Mouse (Mus musculus) CD4-positive, CD25-positive, alpha-beta regulatory T cell, adult 4 months (primary cell): ENCODE data around the gene Creg1. TPM values are rescaled to one million over a fixed set of nuclear protein-coding genes. Genes with fewer than 3 reads are reported as not detected.

ENCODE experiments used
- ATAC-seq: one replicate; pipeline ENCODE4 v1.8.0; 2017
- polyA plus RNA-seq, 2 experiments: library from polyadenylated mRNA; unstranded; fragments of 100-300 nt; shearing (Covaris generic); gene quantifications; one replicate each; pipeline ENCODE4 v1.2.1; 2017

Gene Creg1
- polyA plus RNA-seq = 10 to 100 TPM; 17.4 to 25.9 TPM

- ATAC-seq = peak; percentile 98
These were observed at the start of gene Creg1 for GRCm38 (mm10) chr1:165763635-165764372. TSS of gene Creg1 (plus strand) at chr1:165763746.

GRCm38 (mm10) chr1:165713798-165714197, 49.7 kb upstream of the Creg1 start:
- no peak for ATAC-seq

- ATAC-seq = no peak
These were observed 47.1 kb upstream of the Creg1 start for GRCm38 (mm10) chr1:165716426-165716825.

GRCm38 (mm10) chr1:165717711-165718542, 45.6 kb upstream of the Creg1 start:
- peak; percentile 65 for ATAC-seq

GRCm38 (mm10) chr1:165718543-165719105, 44.9 kb upstream of the Creg1 start:
- peak; percentile 15 for ATAC-seq

GRCm38 (mm10) chr1:165722531-165723123, 40.9 kb upstream of the Creg1 start:
- ATAC-seq = peak; percentile 65

GRCm38 (mm10) chr1:165724219-165725033, 39.1 kb upstream of the Creg1 start:
- no peak for ATAC-seq

- no peak for ATAC-seq
These were observed 38.4 kb upstream of the Creg1 start for GRCm38 (mm10) chr1:165725039-165725644.

- ATAC-seq = no peak
These were observed 36.6 kb upstream of the Creg1 start for GRCm38 (mm10) chr1:165726986-165727385.

GRCm38 (mm10) chr1:165728057-165728639, 35.4 kb upstream of the Creg1 start:
- no peak for ATAC-seq

GRCm38 (mm10) chr1:165730129-165730528, 33.4 kb upstream of the Creg1 start:
- ATAC-seq = peak; percentile 41

- ATAC-seq = no peak
These were observed 32.0 kb upstream of the Creg1 start for GRCm38 (mm10) chr1:165731553-165731952.

- ATAC-seq = no peak
These were observed 28.7 kb upstream of the Creg1 start for GRCm38 (mm10) chr1:165734840-165735239.

- peak; percentile 100 for ATAC-seq
These were observed 27.4 kb upstream of the Creg1 start for GRCm38 (mm10) chr1:165735826-165736818.

- ATAC-seq = no peak
These were observed 26.1 kb upstream of the Creg1 start for GRCm38 (mm10) chr1:165737451-165737850.

- no peak for ATAC-seq
These were observed 25.7 kb upstream of the Creg1 start for GRCm38 (mm10) chr1:165737867-165738266.

- ATAC-seq = no peak
These were observed 24.6 kb upstream of the Creg1 start for GRCm38 (mm10) chr1:165738985-165739384.

- no peak for ATAC-seq
These were observed 21.6 kb upstream of the Creg1 start for GRCm38 (mm10) chr1:165741989-165742388.

GRCm38 (mm10) chr1:165748053-165748452, 15.5 kb upstream of the Creg1 start:
- no peak for ATAC-seq

- no peak for ATAC-seq
These were observed 12.4 kb upstream of the Creg1 start for GRCm38 (mm10) chr1:165751142-165751541.
